Mouse (Mus musculus) neural tube, postnatal 0 days (tissue): Measurements from ENCODE around the gene Slc9b2. TPM values are rescaled to one million over a fixed set of nuclear protein-coding genes. Genes with fewer than 3 reads are reported as not detected.

Experiments
- polyA plus RNA-seq: library from polyadenylated mRNA; unstranded; fragments of >200 nt; fragmentation: Nextera tagmentation; extraction: Ambion mirVana; gene quantifications from 2 replicates; pipeline ENCODE4 v1.2.1, GENCODE M21; 2015

The Slc9b2 gene
- polyA plus RNA-seq, result 2.6 and 3.4 TPM in 2 replicates

DNA sequence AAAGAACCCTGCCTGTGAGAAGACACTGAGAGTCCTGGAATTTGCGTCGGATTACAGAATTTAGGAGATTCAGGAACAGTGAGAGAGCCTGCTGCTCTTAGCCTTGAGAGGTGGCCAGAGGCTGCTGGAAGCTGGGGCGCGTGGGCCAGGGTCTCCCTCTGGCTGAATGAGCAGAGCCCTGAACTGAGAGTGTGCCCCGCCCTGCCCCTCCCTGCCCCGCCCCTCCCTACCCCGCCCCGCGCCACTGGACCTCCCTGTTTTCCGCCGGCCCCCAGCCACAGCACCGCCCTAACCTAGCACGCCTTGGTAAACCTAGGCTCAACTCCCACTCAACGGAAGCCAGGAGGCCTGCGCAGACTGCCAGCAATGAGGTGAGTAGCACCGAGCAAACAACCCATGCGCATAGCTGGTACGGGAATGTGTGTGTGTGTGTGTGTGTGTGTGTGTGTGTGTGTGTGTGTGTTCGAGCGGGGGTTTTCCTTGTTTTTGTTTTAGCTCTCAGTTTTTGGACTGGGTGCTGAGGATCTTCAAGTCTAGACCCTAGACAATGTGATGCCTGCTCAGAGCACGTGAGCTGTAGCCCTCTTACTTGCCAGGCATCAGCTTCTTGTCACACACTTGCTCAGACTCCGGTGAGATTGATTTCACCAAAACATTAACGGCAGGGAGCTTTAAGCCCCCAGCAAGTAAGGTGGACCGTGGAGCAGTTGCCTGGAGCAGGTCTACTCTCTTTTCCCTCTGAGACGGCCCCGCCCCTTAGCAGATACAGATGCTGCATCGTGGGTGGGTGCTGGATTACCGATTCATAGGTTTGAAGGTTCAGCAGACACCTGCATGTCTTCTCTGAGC is at the start of gene Slc9b2:
Slc9b2 (plus strand) TSS at position 290 of the 849 bp plus-strand sequence.

DNA sequence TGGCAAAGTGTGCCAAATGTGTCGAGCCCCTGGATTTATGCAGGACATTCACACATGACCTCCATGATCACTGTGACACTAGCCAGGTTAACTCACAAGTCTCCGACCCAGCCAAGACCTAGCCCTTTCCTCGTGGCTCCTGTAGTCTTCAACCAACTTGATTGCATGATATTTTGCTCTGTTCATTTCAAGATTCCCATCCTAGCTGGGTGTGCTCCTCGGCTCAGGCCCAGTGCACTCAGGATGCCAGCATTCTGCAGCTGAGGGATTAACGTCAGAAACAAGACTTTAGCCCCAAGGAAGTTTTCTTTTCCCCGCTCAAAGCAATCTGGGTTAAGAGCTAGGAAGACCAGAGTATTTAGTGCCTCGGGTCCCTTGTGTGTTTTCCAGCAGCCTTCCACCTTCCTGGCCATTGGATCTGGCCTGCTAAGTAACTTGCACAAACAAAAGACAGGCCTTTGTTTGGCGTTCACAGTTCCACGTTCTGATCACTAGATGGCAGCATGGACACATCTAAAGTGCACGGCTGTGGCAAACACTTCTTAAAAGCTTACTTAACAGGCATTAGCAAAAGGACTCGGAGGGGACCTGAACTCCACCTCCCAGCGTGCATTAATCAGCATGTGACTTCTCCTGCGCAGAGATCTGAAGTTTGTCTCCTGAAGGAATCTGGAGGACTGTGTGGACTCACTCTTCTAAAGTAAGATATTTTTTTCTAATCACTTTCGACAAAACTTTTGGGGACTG is 26.7 kb upstream of the Slc9b2 start, which contains the start of gene Bdh2:
Bdh2 (plus strand) TSS at position 553 of the 747 bp plus-strand sequence.

DNA sequence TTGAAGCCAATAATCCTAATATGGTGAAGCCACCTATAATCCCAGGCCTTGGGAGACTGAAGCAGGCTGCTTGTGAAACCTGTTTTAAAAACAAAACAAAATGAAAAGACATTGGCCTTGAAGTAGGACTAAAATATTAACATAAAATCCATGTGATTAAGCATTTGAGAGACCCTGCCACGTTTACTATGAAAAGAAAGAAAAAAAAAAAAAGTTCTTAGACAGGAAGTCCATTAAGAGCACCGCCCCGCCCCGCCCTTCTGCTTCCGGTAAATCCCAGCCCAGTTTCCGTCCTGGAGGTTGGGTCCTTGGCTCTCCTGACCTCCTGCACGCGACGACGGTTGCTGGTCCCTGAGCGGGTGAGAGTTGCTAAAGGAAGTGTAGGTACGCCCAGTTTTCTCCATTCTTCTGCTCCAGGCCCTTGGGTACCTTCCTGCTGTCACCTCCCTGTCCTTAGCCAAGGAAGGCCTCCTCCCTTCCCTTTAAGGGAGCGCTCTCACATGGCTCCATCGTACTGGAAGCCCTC is 40.3 kb downstream of the Slc9b2 start, which contains the start of gene Slc9b1:
Slc9b1 (plus strand) TSS at position 291 of the 526 bp plus-strand sequence.

Other genes with a start within 250 kb of the Slc9b2 start
- gene Cenpe, start 95.2 kb upstream of the Slc9b2 start, polyA plus RNA-seq, result 2.3 and 2.8 TPM in 2 replicates
- 5.8 and 8.0 TPM in 2 replicates for gene Bdh2, start 26.5 kb upstream of the Slc9b2 start, polyA plus RNA-seq
- gene Slc9b1, start 40.3 kb downstream of the Slc9b2 start, polyA plus RNA-seq, result not detected in 2 replicates
- gene Cisd2, start 116.2 kb downstream of the Slc9b2 start, polyA plus RNA-seq, result 45.5 and 48.2 TPM in 2 replicates
- gene Ube2d3, start 130.4 kb downstream of the Slc9b2 start, polyA plus RNA-seq, result 282 and 301 TPM in 2 replicates
- 7.9 and 8.3 TPM in 2 replicates for gene Manba, start 177.9 kb downstream of the Slc9b2 start, polyA plus RNA-seq